33 mouse cellular contexts compared by ENCODE assay signal in the genomic region with DNA sequence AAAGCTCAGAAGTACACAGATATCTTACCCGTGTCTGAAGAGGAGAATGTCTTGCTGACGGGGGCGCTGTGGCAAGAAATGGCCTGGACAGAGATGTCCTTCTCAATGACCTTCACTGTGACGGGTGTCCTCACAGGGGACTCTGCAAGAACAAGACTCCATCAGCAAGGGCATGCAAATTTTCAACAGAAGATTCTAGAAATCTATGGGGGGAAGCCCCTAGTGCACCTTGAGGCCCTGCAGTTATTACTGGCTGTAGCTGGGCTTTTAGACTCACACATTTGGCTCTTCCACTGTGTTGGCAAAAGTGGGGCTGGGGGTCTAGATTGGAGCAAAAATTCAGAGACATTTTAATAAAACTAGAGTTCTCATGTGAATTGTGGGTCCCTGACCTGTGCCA.
"Had no signal": no experiment of that assay in that cellular context is flagged by ENCODE, and none has a peak within 500 bp of the region (broad histone marks: within the 10 kb centered on the region; RNA-seq: fewer than 3 reads in every experiment).

No protein-coding gene starts in this region.

- H3K4me3 ChIP-seq: heart, embryonic 13.5 days; heart, embryonic 15.5 days; hindbrain, embryonic 10.5 days; hindbrain, embryonic 12.5 days; hindbrain, embryonic 13.5 days; hindbrain, embryonic 15.5 days; intestine, embryonic 15.5 days; kidney, embryonic 15.5 days; layer of hippocampus, adult 2 months; left cerebral cortex, adult 2 months had no signal

- H3K27ac ChIP-seq: heart, embryonic 13.5 days; heart, embryonic 15.5 days; hindbrain, embryonic 10.5 days; hindbrain, embryonic 12.5 days; hindbrain, embryonic 13.5 days; hindbrain, embryonic 14.5 days; hindbrain, embryonic 15.5 days; hindbrain, postnatal 0 days; intestine, embryonic 15.5 days; kidney, embryonic 15.5 days; kidney, postnatal 0 days; layer of hippocampus, adult 2 months; left cerebral cortex, adult 2 months had no signal

- DNase-seq: heart, postnatal 10 days; heart, postnatal 14 days; heart, postnatal 36 days; heart, postnatal 4 days; kidney, adult 11 months; kidney, adult 18-20 months; kidney, adult 2 months; kidney, adult 8-10 months; kidney, adult 9 months; kidney, postnatal 10 days; kidney, postnatal 14 days; kidney, postnatal 25 days; kidney, postnatal 36 days; kidney, postnatal 4 days; layer of hippocampus, adult 9-11 months; layer of hippocampus, postnatal 36 days had no signal

- H3K27me3 ChIP-seq: heart, embryonic 13.5 days; heart, embryonic 15.5 days; hindbrain, embryonic 12.5 days; hindbrain, embryonic 13.5 days; hindbrain, embryonic 15.5 days; intestine, embryonic 15.5 days; kidney, embryonic 15.5 days had no signal

- H3K9me3 ChIP-seq: heart, embryonic 15.5 days; hindbrain, embryonic 10.5 days; hindbrain, embryonic 12.5 days; hindbrain, embryonic 13.5 days; hindbrain, embryonic 15.5 days; intestine, embryonic 15.5 days; kidney, embryonic 15.5 days had no signal

- ATAC-seq: hindbrain, embryonic 16.5 days; hindbrain, postnatal 0 days; inflammation-experienced regulatory T-cells, adult 6 months; intestine, embryonic 15.5 days; intestine, embryonic 16.5 days; intestine, postnatal 0 days had no signal

- H3K4me2 ChIP-seq: heart, embryonic 13.5 days; heart, embryonic 15.5 days; hindbrain, embryonic 12.5 days; hindbrain, embryonic 13.5 days; hindbrain, embryonic 14.5 days; hindbrain, embryonic 15.5 days; intestine, embryonic 15.5 days; kidney, embryonic 15.5 days had no signal

- H3K9ac ChIP-seq: heart, embryonic 13.5 days; heart, embryonic 15.5 days; hindbrain, embryonic 12.5 days; hindbrain, embryonic 13.5 days; hindbrain, embryonic 14.5 days; hindbrain, embryonic 15.5 days; intestine, embryonic 15.5 days; kidney, embryonic 15.5 days had no signal

- H3K4me1 ChIP-seq: heart, embryonic 13.5 days; heart, embryonic 15.5 days; hindbrain, embryonic 10.5 days; hindbrain, embryonic 12.5 days; hindbrain, embryonic 13.5 days; hindbrain, embryonic 15.5 days; intestine, embryonic 15.5 days had no signal
